Mouse (Mus musculus): ENCODE results near the gene Kcmf1.

- TF ChIP-seq POLR2A (IDR thresholded peaks at IDR 0.05; ENCODE audit: insufficient read length, low read depth) (no peak), POLR2AphosphoS2 (IDR thresholded peaks at IDR 0.05; ENCODE audit: insufficient read length, low read depth) (no peak), MAX (IDR thresholded peaks at IDR 0.05; ENCODE audit: low read depth) (no peak), TCF12 (IDR thresholded peaks at IDR 0.05; ENCODE audit: insufficient read depth, poor library complexity, severe bottlenecking) (no peak), USF1 (IDR thresholded peaks at IDR 0.05; ENCODE audit: low read depth) (no peak), TCF3 (IDR thresholded peaks at IDR 0.05; ENCODE audit: insufficient read length, low read depth) (no peak), MYOD1 (IDR thresholded peaks at IDR 0.05; ENCODE audit: control insufficient read depth in 1 of 3, insufficient read length in 2 of 3, low read depth in 2 of 3) (no peak)
Measured at GRCm38 (mm10) chr6:72884767-72885166, 15.0 kb downstream of the Kcmf1 start.
